Mouse (Mus musculus) layer of hippocampus, adult 6 months (tissue): ENCODE results near the gene Fahd2a. TPM values are rescaled to one million over a fixed set of nuclear protein-coding genes. Genes with fewer than 3 reads are reported as not detected.

ENCODE experiments used
- long read RNA-seq, 2 experiments: library from polyadenylated mRNA; unstranded; transcript quantifications; one replicate each; pipeline ENCODE4 v2.0.0; 2019 to 2020
- polyA plus RNA-seq: library from polyadenylated mRNA; unstranded; fragments of <200 nt; fragmentation: Nextera tagmentation; gene quantifications from 2 replicates; pipeline ENCODE4 v1.2.3, GENCODE M21; 2021

Fahd2a gene
- polyA plus RNA-seq: 39.0 and 41.6 TPM in 2 replicates
- long read RNA-seq, experiment 1, transcript Fahd2a-201 (8 exons, 1,211 nt): major isoform, 42 of 50 reads
- long read RNA-seq, experiment 1, partial matches to known transcripts: 4 of 50 reads
- long read RNA-seq, experiment 1, other reads (novel, unspliced or antisense): 4 of 50 reads
- long read RNA-seq, experiment 2, transcript Fahd2a-201 (8 exons, 1,211 nt): major isoform, 67 of 81 reads
- long read RNA-seq, experiment 2, partial matches to known transcripts: 1 of 81 reads
- long read RNA-seq, experiment 2, other reads (novel, unspliced or antisense): 10 of 81 reads

GRCm38 (mm10) chr2:127444055-127444789 is at the start of gene Fahd2a:
Gene Fahd2a, minus strand, starts transcription at chr2:127444565.

GRCm38 (mm10) chr2:127424977-127425376 is 19.4 kb downstream of the Fahd2a start, which contains the start of gene Gpat2:
Gene Gpat2, plus strand, starts transcription at chr2:127425199.

Other genes with a start within 250 kb of the Fahd2a start
- 1.3 and 1.5 TPM in 2 replicates for gene 1810024B03Rik, start 236.3 kb downstream of the Fahd2a start, polyA plus RNA-seq
- gene Snrnp200, start 236.2 kb downstream of the Fahd2a start, polyA plus RNA-seq: 18.6 and 25.0 TPM in 2 replicates
- 36.4 and 36.7 TPM in 2 replicates for gene Ciao1, start 196.7 kb downstream of the Fahd2a start, polyA plus RNA-seq
- 42.1 and 77.3 TPM in 2 replicates for gene Tmem127, start 196.7 kb downstream of the Fahd2a start, polyA plus RNA-seq
- gene Stard7, start 174.3 kb downstream of the Fahd2a start, polyA plus RNA-seq: 51.6 and 54.6 TPM in 2 replicates
- gene Dusp2, start 108.4 kb downstream of the Fahd2a start, polyA plus RNA-seq: 1.5 and 2.7 TPM in 2 replicates
- not detected in 2 replicates for gene Astl, start 105.9 kb downstream of the Fahd2a start, polyA plus RNA-seq
- gene Adra2b, start 81.4 kb downstream of the Fahd2a start, polyA plus RNA-seq: 0.68 and 0.88 TPM in 2 replicates
- not detected in 2 replicates for gene Gpat2, start 19.4 kb downstream of the Fahd2a start, polyA plus RNA-seq
- gene Kcnip3, start 77.5 kb upstream of the Fahd2a start, polyA plus RNA-seq: 37.6 and 39.6 TPM in 2 replicates
- 0.16 and 0.30 TPM in 2 replicates for gene Prom2, start 96.9 kb upstream of the Fahd2a start, polyA plus RNA-seq
- 2.1 and 2.8 TPM in 2 replicates for gene Zfp661, start 142.5 kb upstream of the Fahd2a start, polyA plus RNA-seq
- 123 and 126 TPM in 2 replicates for gene Mrps5, start 142.7 kb upstream of the Fahd2a start, polyA plus RNA-seq
- gene Mal, start 212.1 kb upstream of the Fahd2a start, polyA plus RNA-seq: 112 and 148 TPM in 2 replicates